Mouse (Mus musculus): ENCODE measurements around the gene Olfr194. TPM values are rescaled to one million over a fixed set of nuclear protein-coding genes. Genes with fewer than 3 reads are reported as not detected.

Olfr194 gene
- polyA plus RNA-seq, 1 experiment from 2014 or later, result not detected

DNA sequence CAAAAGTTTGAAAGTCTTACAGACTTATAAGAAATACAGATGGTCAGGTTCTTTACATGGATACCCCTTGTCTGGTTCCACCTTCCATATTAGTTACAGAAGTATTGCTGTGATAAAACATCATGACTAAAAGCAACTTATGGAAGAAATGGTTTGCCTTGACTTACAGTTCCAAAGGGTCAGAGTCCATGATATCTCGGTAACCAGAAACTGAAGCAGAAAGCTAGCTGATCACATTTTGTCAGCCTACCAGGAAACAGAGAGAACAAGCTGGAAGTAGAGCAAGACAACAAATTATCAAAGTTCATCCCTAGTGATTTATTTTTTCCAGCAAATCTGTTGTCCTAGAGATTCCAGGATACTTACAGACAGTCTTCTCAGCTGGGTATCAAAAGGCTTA, 47.3 kb downstream of the Olfr194 start:
- no peak overlapping the region for H3K27ac ChIP-seq
- no peaks in the 10 kb centered on the region for H3K27me3 ChIP-seq
- H3K9me3 ChIP-seq, result no peaks in the 10 kb centered on the region
- no peak overlapping the region for H3K4me3 ChIP-seq
- H3K4me1 ChIP-seq, result no peaks in the 10 kb centered on the region
- no peak for ATAC-seq (ENCODE audit: insufficient number of reproducible peaks, insufficient read depth, low FRiP score, low TSS enrichment, low read depth)
- H3K4me2 ChIP-seq, result no peak overlapping the region
- H3K36me3 ChIP-seq, result no peaks in the 10 kb centered on the region
- no peak overlapping the region for H3K9ac ChIP-seq
- WGBS, result 85% methylated on average over 1 of the region's 1 CpGs

DNA sequence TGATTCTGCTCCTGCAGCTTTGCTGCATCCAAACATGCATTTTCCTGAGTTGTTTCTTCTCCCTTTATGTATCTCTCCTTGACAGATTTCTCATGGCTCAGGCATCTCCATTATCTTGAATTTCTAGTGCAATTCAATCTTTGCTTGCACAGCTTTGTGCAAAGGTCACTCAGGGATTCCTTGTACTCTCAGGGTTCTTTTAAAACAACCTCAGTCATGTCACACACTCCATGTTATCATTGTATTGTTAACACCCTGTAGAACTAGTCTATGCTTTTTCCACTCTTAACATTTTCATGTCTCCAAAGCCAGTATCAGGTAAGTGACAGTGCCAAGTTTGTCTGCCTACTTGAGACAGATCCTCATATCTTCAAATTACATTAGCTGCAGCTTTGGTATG, 49.1 kb downstream of the Olfr194 start:
- Histone ChIP-seq H3K4me3 (no peak overlapping the region), H3K9me3 (no peaks in the 10 kb centered on the region), H3K4me2 (no peak overlapping the region), H3K27me3 (no peaks in the 10 kb centered on the region), H3K4me1 (no peaks in the 10 kb centered on the region), H3K9ac (no peak overlapping the region), H3K36me3 (no peaks in the 10 kb centered on the region), H3K27ac (no peak overlapping the region)
- no peak for ATAC-seq (ENCODE audit: insufficient number of reproducible peaks, insufficient read depth, low FRiP score, low TSS enrichment, low read depth)

Other genes with a start within 250 kb of the Olfr194 start
- not detected in 2 replicates for gene Olfr177, start 246.3 kb downstream of the Olfr194 start, polyA plus RNA-seq (2015; fragmentation: Nextera tagmentation; extraction: Ambion mirVana)
- gene Olfr178, start 229.0 kb downstream of the Olfr194 start, polyA plus RNA-seq (2015; fragmentation: Nextera tagmentation; extraction: Ambion mirVana), result not detected in 2 replicates
- gene Olfr181, start 192.3 kb downstream of the Olfr194 start, polyA plus RNA-seq (2015; fragmentation: Nextera tagmentation; extraction: Ambion mirVana), result not detected in 2 replicates
- not detected in 2 replicates for gene Olfr180, start 191.7 kb downstream of the Olfr194 start, polyA plus RNA-seq (2015; fragmentation: Nextera tagmentation; extraction: Ambion mirVana)
- gene Olfr183, start 125.7 kb downstream of the Olfr194 start, polyA plus RNA-seq (2015; fragmentation: Nextera tagmentation; extraction: Ambion mirVana), result not detected in 2 replicates
- not detected in 2 replicates for gene Olfr186, start 90.8 kb downstream of the Olfr194 start, polyA plus RNA-seq (2015; fragmentation: Nextera tagmentation; extraction: Ambion mirVana)
- gene Olfr187, start 81.3 kb downstream of the Olfr194 start, polyA plus RNA-seq (2015; fragmentation: Nextera tagmentation; extraction: Ambion mirVana), result not detected in 2 replicates
- not detected in 2 replicates for gene Olfr190, start 43.1 kb downstream of the Olfr194 start, polyA plus RNA-seq (2015; fragmentation: Nextera tagmentation; extraction: Ambion mirVana)
- gene Olfr191, start 31.2 kb downstream of the Olfr194 start, polyA plus RNA-seq (2015; fragmentation: Nextera tagmentation; extraction: Ambion mirVana), result not detected in 2 replicates
- not detected in 2 replicates for gene Olfr193, start 9.2 kb downstream of the Olfr194 start, polyA plus RNA-seq (2015; fragmentation: Nextera tagmentation; extraction: Ambion mirVana)
- gene Olfr195, start 26.0 kb upstream of the Olfr194 start, polyA plus RNA-seq (2015; fragmentation: Nextera tagmentation; extraction: Ambion mirVana), result not detected in 2 replicates
- not detected in 2 replicates for gene Olfr196, start 49.4 kb upstream of the Olfr194 start, polyA plus RNA-seq (2015; fragmentation: Nextera tagmentation; extraction: Ambion mirVana)
- not detected in 2 replicates for gene Olfr198, start 82.5 kb upstream of the Olfr194 start, polyA plus RNA-seq (2015; fragmentation: Nextera tagmentation; extraction: Ambion mirVana)
- not detected in 2 replicates for gene Olfr199, start 98.7 kb upstream of the Olfr194 start, polyA plus RNA-seq (2015; fragmentation: Nextera tagmentation; extraction: Ambion mirVana)
- not detected in 2 replicates for gene Olfr201, start 151.6 kb upstream of the Olfr194 start, polyA plus RNA-seq (2015; fragmentation: Nextera tagmentation; extraction: Ambion mirVana)
- gene Olfr202, start 165.7 kb upstream of the Olfr194 start, polyA plus RNA-seq (2015; fragmentation: Nextera tagmentation; extraction: Ambion mirVana), result 0.39 TPM in 1 of 2 replicates, not detected in the other
- gene Olfr203, start 177.8 kb upstream of the Olfr194 start, polyA plus RNA-seq (2015; fragmentation: Nextera tagmentation; extraction: Ambion mirVana), result not detected in 2 replicates
- gene Olfr204, start 197.2 kb upstream of the Olfr194 start, polyA plus RNA-seq (2015; fragmentation: Nextera tagmentation; extraction: Ambion mirVana), result not detected in 2 replicates
- gene Olfr205, start 210.1 kb upstream of the Olfr194 start, polyA plus RNA-seq (2015; fragmentation: Nextera tagmentation; extraction: Ambion mirVana), result not detected in 2 replicates
- gene Olfr206, start 228.2 kb upstream of the Olfr194 start, polyA plus RNA-seq (2015; fragmentation: Nextera tagmentation; extraction: Ambion mirVana), result not detected in 2 replicates
- gene Olfr209, start 242.9 kb upstream of the Olfr194 start, polyA plus RNA-seq (2015; fragmentation: Nextera tagmentation; extraction: Ambion mirVana), result not detected in 2 replicates

All from embryonic facial prominence, embryonic 13.5 days (tissue).